Mouse (Mus musculus) macrophage (primary cell): ENCODE results near the gene Faah. TPM values are rescaled to one million over a fixed set of nuclear protein-coding genes. Genes with fewer than 3 reads are reported as not detected.

ENCODE experiments used
- H3K27ac ChIP-seq: fragments of 350-480 bp; formaldehyde crosslinking; 2 replicates; pipeline ENCODE4 v1.9.0; 2021
- H3K36me3 ChIP-seq: fragments of 350-480 bp; formaldehyde crosslinking; 2 replicates; pipeline ENCODE4 v1.9.0; 2021; ENCODE audit errors: inconsistent target
- H3K4me3 ChIP-seq: fragments of 350-480 bp; formaldehyde crosslinking; 2 replicates; pipeline ENCODE4 v1.9.0; 2021; ENCODE audit errors: inconsistent target
- H3K79me2 ChIP-seq: fragments of 350-480 bp; formaldehyde crosslinking; 2 replicates; pipeline ENCODE4 v1.9.0; 2021; ENCODE audit errors: inconsistent target
- WGBS: methylation state at CpG from one replicate; pipeline ENCODE4 v1.1.7; 2026; ENCODE audit warnings: inconsistent platforms; ENCODE audit not compliant: missing documents; 5-methylcytosine and 5-hydroxymethylcytosine counted together
- polyA plus RNA-seq: library from polyadenylated mRNA; stranded (reverse); fragments of 250-400 nt; gene quantifications from 3 replicates; pipeline ENCODE4 v1.2.4, GENCODE M21; 2018; ENCODE audit warnings: inconsistent platforms

Faah gene
- polyA plus RNA-seq, 1 experiment from 2014 or later: 0.09 TPM

- peaks cover 31% of the 10 kb centered on the region; the same call in 1 of the 2 replicates for H3K36me3 ChIP-seq
Measured at GRCm38 (mm10) chr4:116032906-116033305, 15.2 kb upstream of the Faah start.

GRCm38 (mm10) chr4:116017300-116017901, 325 bp downstream of the Faah start:
- Histone ChIP-seq H3K79me2 (no peaks in the 10 kb centered on the region), H3K36me3 (no peaks in the 10 kb centered on the region), H3K27ac (no peak overlapping the region), H3K4me3 (no peak overlapping the region)
- 1% methylated on average over 60 of the region's 60 CpGs for WGBS

More at GRCm38 (mm10) chr4:116032906-116033305, 15.2 kb upstream of the Faah start:
- Histone ChIP-seq H3K27ac (no peak overlapping the region), H3K79me2 (no peaks in the 10 kb centered on the region), H3K4me3 (no peak overlapping the region)
- WGBS: 77% methylated on average over 9 of the region's 9 CpGs

- Histone ChIP-seq H3K79me2 (no peaks in the 10 kb centered on the region), H3K27ac (no peak overlapping the region), H3K4me3 (no peak overlapping the region), H3K36me3 (no peaks in the 10 kb centered on the region)
- 4% methylated on average over 16 of the region's 16 CpGs for WGBS
Measured at GRCm38 (mm10) chr4:116016862-116017299, 845 bp downstream of the Faah start.

- Histone ChIP-seq H3K36me3 (no peaks in the 10 kb centered on the region), H3K79me2 (no peaks in the 10 kb centered on the region), H3K4me3 (no peak overlapping the region), H3K27ac (no peak overlapping the region)
- 34% methylated on average over 3 of the region's 3 CpGs for WGBS
Measured at GRCm38 (mm10) chr4:116016396-116016795, 1.3 kb downstream of the Faah start.

GRCm38 (mm10) chr4:116015996-116016395, 1.7 kb downstream of the Faah start:
- no peak overlapping the region for H3K27ac ChIP-seq
- H3K4me3 ChIP-seq: no peak overlapping the region
- 82% methylated on average over 8 of the region's 8 CpGs for WGBS
- H3K36me3 ChIP-seq: no peaks in the 10 kb centered on the region
- H3K79me2 ChIP-seq: no peaks in the 10 kb centered on the region

GRCm38 (mm10) chr4:116015502-116015901, 2.2 kb downstream of the Faah start:
- 37% methylated on average over 5 of the region's 5 CpGs for WGBS
- no peak overlapping the region for H3K4me3 ChIP-seq
- no peak overlapping the region for H3K27ac ChIP-seq
- H3K36me3 ChIP-seq: no peaks in the 10 kb centered on the region
- no peaks in the 10 kb centered on the region for H3K79me2 ChIP-seq

- no peak overlapping the region for H3K27ac ChIP-seq
- no peaks in the 10 kb centered on the region for H3K79me2 ChIP-seq
- H3K4me3 ChIP-seq: no peak overlapping the region
- no peaks in the 10 kb centered on the region for H3K36me3 ChIP-seq
- 81% methylated on average over 8 of the region's 8 CpGs for WGBS
Measured at GRCm38 (mm10) chr4:116010186-116010585, 7.5 kb downstream of the Faah start.

GRCm38 (mm10) chr4:116001206-116001605, 16.5 kb downstream of the Faah start:
- no peak overlapping the region for H3K4me3 ChIP-seq
- no peaks in the 10 kb centered on the region for H3K36me3 ChIP-seq
- no peak overlapping the region for H3K27ac ChIP-seq
- WGBS: 36% methylated on average over 4 of the region's 4 CpGs
- no peaks in the 10 kb centered on the region for H3K79me2 ChIP-seq

- no peaks in the 10 kb centered on the region for H3K36me3 ChIP-seq
- H3K27ac ChIP-seq: no peak overlapping the region
- no peak overlapping the region for H3K4me3 ChIP-seq
- H3K79me2 ChIP-seq: no peaks in the 10 kb centered on the region
- 67% methylated on average over 6 of the region's 6 CpGs for WGBS
Measured at GRCm38 (mm10) chr4:116000671-116001070, 17.1 kb downstream of the Faah start.

- WGBS: 87% methylated on average over 4 of the region's 4 CpGs
Measured at GRCm38 (mm10) chr4:115996729-115997128, 21.0 kb downstream of the Faah start.

GRCm38 (mm10) chr4:115995376-115995730, 22.4 kb downstream of the Faah start:
- Histone ChIP-seq H3K36me3 (no peaks in the 10 kb centered on the region), H3K4me3 (no peak overlapping the region), H3K27ac (no peak overlapping the region), H3K79me2 (no peaks in the 10 kb centered on the region)
- WGBS: 86% methylated on average over 2 of the region's 2 CpGs

More at GRCm38 (mm10) chr4:115996729-115997128, 21.0 kb downstream of the Faah start:
- no peak overlapping the region for H3K27ac ChIP-seq
- H3K36me3 ChIP-seq: no peaks in the 10 kb centered on the region
- H3K4me3 ChIP-seq: no peak overlapping the region
- H3K79me2 ChIP-seq: no peaks in the 10 kb centered on the region

- Histone ChIP-seq H3K27ac (no peak overlapping the region), H3K36me3 (no peaks in the 10 kb centered on the region), H3K4me3 (no peak overlapping the region), H3K79me2 (no peaks in the 10 kb centered on the region)
- WGBS: 89% methylated on average over 16 of the region's 16 CpGs
Measured at GRCm38 (mm10) chr4:115994662-115995375, 22.9 kb downstream of the Faah start.

- Histone ChIP-seq H3K27ac (no peak overlapping the region), H3K4me3 (no peak overlapping the region), H3K36me3 (no peaks in the 10 kb centered on the region), H3K79me2 (no peaks in the 10 kb centered on the region)
- WGBS: 86% methylated on average over 7 of the region's 7 CpGs
Measured at GRCm38 (mm10) chr4:115989382-115989781, 28.3 kb downstream of the Faah start.

GRCm38 (mm10) chr4:115987858-115988530, 29.7 kb downstream of the Faah start:
- Histone ChIP-seq H3K27ac (no peak overlapping the region), H3K79me2 (no peaks in the 10 kb centered on the region), H3K4me3 (no peak overlapping the region), H3K36me3 (no peaks in the 10 kb centered on the region)
- WGBS: 80% methylated on average over 5 of the region's 5 CpGs

- H3K4me3 ChIP-seq: no peak overlapping the region
- H3K27ac ChIP-seq: no peak overlapping the region
- WGBS: 100% methylated on average over 1 of the region's 1 CpGs
- no peaks in the 10 kb centered on the region for H3K36me3 ChIP-seq
- no peaks in the 10 kb centered on the region for H3K79me2 ChIP-seq
Measured at GRCm38 (mm10) chr4:115987436-115987835, 30.3 kb downstream of the Faah start.
